In genomic region chr17:65252160-65252559, GRCm38 (mm10) we compare ENCODE assay signal across 9 mouse cellular contexts.
A peak's percentile ranks its signal among the peaks of the same experiment; 100 is the strongest.
DNase-seq lines count a peak whose midpoint lies in the region; ATAC-seq lines count a peak whose summit lies in the region.
"Had no signal": no experiment of that assay in that cellular context is flagged by ENCODE, and none has a peak within 500 bp of the region (broad histone marks: within the 10 kb centered on the region; RNA-seq: fewer than 3 reads in every experiment).

No protein-coding gene starts in this region.

- WGBS in hindbrain, embryonic 11.5 days, result 81% methylated on average over 2 of the region's 2 CpGs
- 76% methylated on average over 2 of the region's 2 CpGs for WGBS in hindbrain, embryonic 13.5 days
- 69% methylated on average over 2 of the region's 2 CpGs for WGBS in midbrain, embryonic 14.5 days
- WGBS in midbrain, embryonic 10.5 days, result 85% methylated on average over 2 of the region's 2 CpGs

- H3K27ac ChIP-seq in hindbrain, embryonic 11.5 days (ENCODE audit: low read depth, low read length), result no peak overlapping the region
- H3K27ac ChIP-seq in hindbrain, embryonic 13.5 days, result no peak overlapping the region
- no peak overlapping the region for H3K27ac ChIP-seq in midbrain, embryonic 14.5 days (replicated peaks; ENCODE audit: low read depth, low read length)
- no peak overlapping the region for H3K27ac ChIP-seq in midbrain, embryonic 10.5 days (replicated peaks)

- DNase-seq in adrenal gland, postnatal 10 days, result peak; percentile 34
- DNase-seq in adrenal gland, adult 2 months, result no peak
- peak; percentile 13 for DNase-seq in hindbrain, embryonic 11.5 days (ENCODE audit: low spot score)
- DNase-seq in midbrain, embryonic 14.5 days, result peak; percentile 77
- DNase-seq in midbrain, embryonic 10.5 days (ENCODE audit: low spot score), result no peak
- DNase-seq in retina, embryonic 14.5 days (ENCODE audit: low spot score), result peak; percentile 55
- no peak for DNase-seq in thymus, postnatal 4 days
- DNase-seq: thymus, adult 18-20 months had no signal

- no peaks in the 10 kb centered on the region for H3K36me3 ChIP-seq in hindbrain, embryonic 11.5 days (ENCODE audit: control insufficient read depth, insufficient read depth, low read length)
- H3K36me3 ChIP-seq in hindbrain, embryonic 13.5 days, result no peaks in the 10 kb centered on the region
- no peaks in the 10 kb centered on the region for H3K36me3 ChIP-seq in midbrain, embryonic 14.5 days (ENCODE audit: control insufficient read depth, insufficient read depth, low read length)
- no peaks in the 10 kb centered on the region for H3K36me3 ChIP-seq in midbrain, embryonic 10.5 days

- no peak overlapping the region for H3K4me3 ChIP-seq in hindbrain, embryonic 11.5 days (ENCODE audit: low read depth, low read length)
- no peak overlapping the region for H3K4me3 ChIP-seq in hindbrain, embryonic 13.5 days
- H3K4me3 ChIP-seq in midbrain, embryonic 14.5 days (replicated peaks; ENCODE audit: low read depth, low read length), result no peak overlapping the region
- H3K4me3 ChIP-seq in midbrain, embryonic 10.5 days, result no peak overlapping the region

- no peak overlapping the region for H3K9ac ChIP-seq in hindbrain, embryonic 11.5 days (ENCODE audit: low read depth, low read length)
- H3K9ac ChIP-seq in hindbrain, embryonic 13.5 days, result no peak overlapping the region
- no peak overlapping the region for H3K9ac ChIP-seq in midbrain, embryonic 14.5 days (replicated peaks; ENCODE audit: low read length)

- H3K27me3 ChIP-seq in hindbrain, embryonic 11.5 days (ENCODE audit: control insufficient read depth, insufficient read depth, low read length), result no peaks in the 10 kb centered on the region
- no peaks in the 10 kb centered on the region for H3K27me3 ChIP-seq in hindbrain, embryonic 13.5 days
- no peaks in the 10 kb centered on the region for H3K27me3 ChIP-seq in midbrain, embryonic 14.5 days (ENCODE audit: control insufficient read depth, insufficient read depth, low read length)
- H3K27me3 ChIP-seq in midbrain, embryonic 10.5 days (ENCODE audit: low read depth, poor library complexity, severe bottlenecking), result no peaks in the 10 kb centered on the region

- no peaks in the 10 kb centered on the region for H3K4me1 ChIP-seq in hindbrain, embryonic 11.5 days (replicated peaks; ENCODE audit: control insufficient read depth, insufficient read depth, low read length)
- H3K4me1 ChIP-seq in hindbrain, embryonic 13.5 days (replicated peaks), result no peaks in the 10 kb centered on the region
- no peaks in the 10 kb centered on the region for H3K4me1 ChIP-seq in midbrain, embryonic 14.5 days (ENCODE audit: control insufficient read depth, insufficient read depth, low read length)
- H3K4me1 ChIP-seq in midbrain, embryonic 10.5 days, result no peaks in the 10 kb centered on the region

- ATAC-seq in hindbrain, embryonic 11.5 days (ENCODE audit: low FRiP score), result no peak
- no peak for ATAC-seq in hindbrain, embryonic 13.5 days (ENCODE audit: low FRiP score)
- no peak for ATAC-seq in midbrain, embryonic 14.5 days (ENCODE audit: low FRiP score, low TSS enrichment)

- H3K4me2 ChIP-seq in hindbrain, embryonic 11.5 days (replicated peaks; ENCODE audit: low read depth, low read length), result no peak overlapping the region
- no peak overlapping the region for H3K4me2 ChIP-seq in hindbrain, embryonic 13.5 days
- no peak overlapping the region for H3K4me2 ChIP-seq in midbrain, embryonic 14.5 days (ENCODE audit: low read length)

- no peaks in the 10 kb centered on the region for H3K9me3 ChIP-seq in hindbrain, embryonic 11.5 days (ENCODE audit: control insufficient read depth, low read length)
- H3K9me3 ChIP-seq in hindbrain, embryonic 13.5 days, result peaks cover 6% of the 10 kb centered on the region; the same call in 1 of the 2 replicates
- no peaks in the 10 kb centered on the region for H3K9me3 ChIP-seq in midbrain, embryonic 14.5 days (ENCODE audit: control insufficient read depth, low read length)
- H3K9me3 ChIP-seq in midbrain, embryonic 10.5 days (replicated peaks), result no peaks in the 10 kb centered on the region

Comparison
In these comparisons a context has a peak if more than half of its experiments do, and no peak if none do; other contexts are left out.
1. DNase-seq: peak in adrenal gland, postnatal 10 days (single experiment), hindbrain, embryonic 11.5 days (single experiment), midbrain, embryonic 14.5 days (single experiment) and retina, embryonic 14.5 days (single experiment); none in adrenal gland, adult 2 months (single experiment), midbrain, embryonic 10.5 days (single experiment) and thymus, postnatal 4 days (single experiment).